ENCODE assay signal across 16 mouse cellular contexts in genomic region chr6:51933034-51933611, GRCm38 (mm10).
A peak's percentile ranks its signal among the peaks of the same experiment; 100 is the strongest.
DNase-seq lines count a peak whose midpoint lies in the region; ATAC-seq and TF ChIP-seq lines count a peak whose summit lies in the region.
"Had no signal": no experiment of that assay in that cellular context is flagged by ENCODE, and none has a peak within 500 bp of the region (broad histone marks: within the 10 kb centered on the region; RNA-seq: fewer than 3 reads in every experiment).

No protein-coding gene starts in this region.

- DNase-seq in limb, embryonic 11.5 days (ENCODE audit: low spot score) = peak; percentile 32
- no peak for DNase-seq in limb, embryonic 10.5 days (ENCODE audit: low spot score)
- DNase-seq in ZHBTc4 (ENCODE audit: low read depth, low spot score) = peak; percentile 58
- peak; percentile 9 for DNase-seq in embryo, embryonic 10 days (ENCODE audit: low spot score)
- peak; percentile 30 for DNase-seq in midbrain, postnatal 0 days (ENCODE audit: low spot score)
- no peak for DNase-seq in T-cell, adult 2 months (ENCODE audit: low spot score)
- DNase-seq: adrenal gland, postnatal 25 days; heart, postnatal 4 days; lung, adult 2 months had no signal

- H3K36me3 ChIP-seq in limb, embryonic 11.5 days (ENCODE audit: control insufficient read depth, insufficient read depth, low read length) = no peaks in the 10 kb centered on the region
- no peaks in the 10 kb centered on the region for H3K36me3 ChIP-seq in limb, embryonic 10.5 days
- no peaks in the 10 kb centered on the region for H3K36me3 ChIP-seq in midbrain, postnatal 0 days (ENCODE audit: insufficient read depth, low read length)
- no peaks in the 10 kb centered on the region for H3K36me3 ChIP-seq in kidney, embryonic 16.5 days (ENCODE audit: insufficient read depth, low read length)
- H3K36me3 ChIP-seq: heart, embryonic 13.5 days; intestine, embryonic 15.5 days; limb, embryonic 15.5 days had no signal

- H3K9ac ChIP-seq in limb, embryonic 11.5 days (ENCODE audit: low read length) = no peak overlapping the region
- H3K9ac ChIP-seq in midbrain, postnatal 0 days (replicated peaks; ENCODE audit: low read length, poor library complexity, severe bottlenecking) = no peak overlapping the region
- H3K9ac ChIP-seq in kidney, embryonic 16.5 days (replicated peaks; ENCODE audit: low read length) = no peak overlapping the region
- H3K9ac ChIP-seq: heart, embryonic 13.5 days; intestine, embryonic 15.5 days; limb, embryonic 15.5 days had no signal

- TF ChIP-seq CTCF in midbrain, postnatal 0 days (IDR thresholded peaks at IDR 0.05) = no peak

- H3K27me3 ChIP-seq in limb, embryonic 11.5 days (ENCODE audit: control insufficient read depth, insufficient read depth, low read length) = no peaks in the 10 kb centered on the region
- H3K27me3 ChIP-seq in limb, embryonic 10.5 days (ENCODE audit: low read depth, poor library complexity, severe bottlenecking) = no peaks in the 10 kb centered on the region
- H3K27me3 ChIP-seq in midbrain, postnatal 0 days (ENCODE audit: insufficient read depth, low read length) = peaks cover 42% of the 10 kb centered on the region
- H3K27me3 ChIP-seq in kidney, embryonic 16.5 days (ENCODE audit: insufficient read depth, low read length) = no peaks in the 10 kb centered on the region
- H3K27me3 ChIP-seq: heart, embryonic 13.5 days; intestine, embryonic 15.5 days; limb, embryonic 15.5 days had no signal

- no peak overlapping the region for H3K27ac ChIP-seq in limb, embryonic 11.5 days (replicated peaks; ENCODE audit: low read depth, low read length)
- no peak overlapping the region for H3K27ac ChIP-seq in limb, embryonic 10.5 days
- no peak overlapping the region for H3K27ac ChIP-seq in midbrain, postnatal 0 days (ENCODE audit: low read depth, low read length)
- H3K27ac ChIP-seq in kidney, embryonic 16.5 days (ENCODE audit: low read length) = no peak overlapping the region
- H3K27ac ChIP-seq: heart, embryonic 13.5 days; intestine, embryonic 15.5 days; kidney, postnatal 0 days; limb, embryonic 15.5 days had no signal

- H3K4me1 ChIP-seq in limb, embryonic 11.5 days (ENCODE audit: control insufficient read depth, insufficient read depth, low read length) = no peaks in the 10 kb centered on the region
- H3K4me1 ChIP-seq in limb, embryonic 10.5 days = peaks cover 5% of the 10 kb centered on the region
- H3K4me1 ChIP-seq in midbrain, postnatal 0 days (ENCODE audit: insufficient read depth, low read length) = no peaks in the 10 kb centered on the region
- no peaks in the 10 kb centered on the region for H3K4me1 ChIP-seq in kidney, embryonic 16.5 days (ENCODE audit: insufficient read depth, low read length)
- H3K4me1 ChIP-seq: intestine, embryonic 15.5 days had no signal

- H3K4me3 ChIP-seq in limb, embryonic 11.5 days (ENCODE audit: low read depth, low read length) = no peak overlapping the region
- H3K4me3 ChIP-seq in limb, embryonic 10.5 days = no peak overlapping the region
- no peak overlapping the region for H3K4me3 ChIP-seq in midbrain, postnatal 0 days (ENCODE audit: low read depth, low read length)
- H3K4me3 ChIP-seq in kidney, embryonic 16.5 days (ENCODE audit: low read length) = no peak overlapping the region
- H3K4me3 ChIP-seq: erythroblast, embryonic 14.5 days; heart, embryonic 13.5 days; intestine, embryonic 15.5 days; limb, embryonic 15.5 days; myocyte had no signal

- H3K9me3 ChIP-seq in limb, embryonic 11.5 days (ENCODE audit: control insufficient read depth, low read length) = no peaks in the 10 kb centered on the region
- no peaks in the 10 kb centered on the region for H3K9me3 ChIP-seq in limb, embryonic 10.5 days (replicated peaks)
- H3K9me3 ChIP-seq in midbrain, postnatal 0 days (ENCODE audit: low read length) = 0 out of 2 replicates have a peak, but pooled peaks cover 3% of the 10 kb centered on the region
- H3K9me3 ChIP-seq in kidney, embryonic 16.5 days (ENCODE audit: low read length) = no peaks in the 10 kb centered on the region
- H3K9me3 ChIP-seq: heart, embryonic 13.5 days; intestine, embryonic 15.5 days; limb, embryonic 15.5 days had no signal

- no peak overlapping the region for H3K4me2 ChIP-seq in limb, embryonic 11.5 days (ENCODE audit: low read depth, severe bottlenecking)
- no peak overlapping the region for H3K4me2 ChIP-seq in midbrain, postnatal 0 days (ENCODE audit: low read depth, low read length, poor library complexity, severe bottlenecking)
- H3K4me2 ChIP-seq in kidney, embryonic 16.5 days (replicated peaks; ENCODE audit: low read depth, low read length) = no peak overlapping the region
- H3K4me2 ChIP-seq: heart, embryonic 13.5 days; intestine, embryonic 15.5 days; limb, embryonic 15.5 days had no signal

- no peak for ATAC-seq in limb, embryonic 11.5 days (ENCODE audit: insufficient number of reproducible peaks, low FRiP score, low TSS enrichment, low read depth)
- no peak for ATAC-seq in midbrain, postnatal 0 days (ENCODE audit: low FRiP score)
- no peak for ATAC-seq in kidney, embryonic 16.5 days (ENCODE audit: low FRiP score, low TSS enrichment)
- ATAC-seq: intestine, embryonic 15.5 days had no signal

- 62% methylated on average over 3 of the region's 3 CpGs for WGBS in limb, embryonic 11.5 days
- 68% methylated on average over 3 of the region's 3 CpGs for WGBS in limb, embryonic 10.5 days
- WGBS in midbrain, postnatal 0 days = 17% methylated on average over 3 of the region's 3 CpGs
- 56% methylated on average over 3 of the region's 3 CpGs for WGBS in kidney, embryonic 16.5 days

Comparison
In these comparisons a context has a peak if more than half of its experiments do, and no peak if none do; other contexts are left out.
1. DNase-seq: peak in limb, embryonic 11.5 days (single experiment), ZHBTc4 (single experiment), embryo, embryonic 10 days (single experiment) and midbrain, postnatal 0 days (single experiment); none in limb, embryonic 10.5 days (single experiment) and T-cell, adult 2 months (single experiment).